Mouse (Mus musculus): ENCODE measurements around the gene 5730596B20Rik. TPM values are rescaled to one million over a fixed set of nuclear protein-coding genes. Genes with fewer than 3 reads are reported as not detected.

Gene 5730596B20Rik
- total RNA-seq, 1 experiment from 2014 or later = not detected

GRCm38 (mm10) chr6:52161336-52162092 is 15.8 kb upstream of the 5730596B20Rik start:
- no peak for ATAC-seq (replicated peaks; ENCODE audit: insufficient number of reproducible peaks, low FRiP score, low TSS enrichment, poor library complexity, severe bottlenecking)

GRCm38 (mm10) chr6:52162093-52162380 is 15.3 kb upstream of the 5730596B20Rik start:
- no peak for ATAC-seq (replicated peaks; ENCODE audit: insufficient number of reproducible peaks, low FRiP score, low TSS enrichment, poor library complexity, severe bottlenecking)

DNA sequence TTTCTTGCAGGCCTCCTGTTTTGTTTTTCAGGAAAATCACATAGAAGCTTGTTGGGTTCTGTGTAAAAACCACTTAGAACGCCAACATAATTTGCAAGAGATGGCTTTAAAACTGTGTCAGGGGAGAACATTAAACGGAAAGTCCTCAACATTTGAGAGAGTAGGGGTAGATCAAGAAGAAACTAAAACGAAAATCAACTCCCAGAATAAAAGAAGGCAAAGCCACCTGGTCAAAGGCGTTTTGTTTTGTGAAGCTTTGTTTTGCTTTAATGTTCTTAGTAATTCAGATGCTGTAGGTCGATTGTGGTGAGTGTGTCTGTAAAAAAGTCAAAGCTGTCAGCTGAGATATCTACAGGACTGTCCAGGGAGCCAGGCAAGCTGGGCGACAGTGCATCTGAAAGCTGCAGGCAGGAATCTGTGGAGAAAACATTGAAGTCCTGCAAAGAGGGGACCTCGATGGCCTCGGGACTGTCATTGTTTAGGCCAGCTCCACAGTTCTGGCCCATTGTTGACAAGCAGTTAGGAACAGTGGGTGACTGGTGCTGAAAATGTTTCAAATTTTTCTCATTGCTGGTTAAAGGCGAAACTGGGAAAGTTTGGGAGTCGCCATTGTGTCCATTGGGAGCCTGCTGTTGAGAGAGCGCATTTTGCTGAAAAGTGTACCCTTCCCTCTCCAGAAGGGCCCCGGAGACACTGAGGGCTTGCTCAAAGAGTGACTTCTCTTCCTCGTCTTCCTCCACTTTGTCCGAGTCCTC is 14.5 kb upstream of the 5730596B20Rik start:
- no peak for ATAC-seq (replicated peaks; ENCODE audit: insufficient number of reproducible peaks, low FRiP score, low TSS enrichment, poor library complexity, severe bottlenecking)

GRCm38 (mm10) chr6:52163366-52164031 is 13.8 kb upstream of the 5730596B20Rik start:
- no peak for ATAC-seq (replicated peaks; ENCODE audit: insufficient number of reproducible peaks, low FRiP score, low TSS enrichment, poor library complexity, severe bottlenecking)

GRCm38 (mm10) chr6:52164051-52164625 is 13.2 kb upstream of the 5730596B20Rik start:
- no peak for ATAC-seq (replicated peaks; ENCODE audit: insufficient number of reproducible peaks, low FRiP score, low TSS enrichment, poor library complexity, severe bottlenecking)

DNA sequence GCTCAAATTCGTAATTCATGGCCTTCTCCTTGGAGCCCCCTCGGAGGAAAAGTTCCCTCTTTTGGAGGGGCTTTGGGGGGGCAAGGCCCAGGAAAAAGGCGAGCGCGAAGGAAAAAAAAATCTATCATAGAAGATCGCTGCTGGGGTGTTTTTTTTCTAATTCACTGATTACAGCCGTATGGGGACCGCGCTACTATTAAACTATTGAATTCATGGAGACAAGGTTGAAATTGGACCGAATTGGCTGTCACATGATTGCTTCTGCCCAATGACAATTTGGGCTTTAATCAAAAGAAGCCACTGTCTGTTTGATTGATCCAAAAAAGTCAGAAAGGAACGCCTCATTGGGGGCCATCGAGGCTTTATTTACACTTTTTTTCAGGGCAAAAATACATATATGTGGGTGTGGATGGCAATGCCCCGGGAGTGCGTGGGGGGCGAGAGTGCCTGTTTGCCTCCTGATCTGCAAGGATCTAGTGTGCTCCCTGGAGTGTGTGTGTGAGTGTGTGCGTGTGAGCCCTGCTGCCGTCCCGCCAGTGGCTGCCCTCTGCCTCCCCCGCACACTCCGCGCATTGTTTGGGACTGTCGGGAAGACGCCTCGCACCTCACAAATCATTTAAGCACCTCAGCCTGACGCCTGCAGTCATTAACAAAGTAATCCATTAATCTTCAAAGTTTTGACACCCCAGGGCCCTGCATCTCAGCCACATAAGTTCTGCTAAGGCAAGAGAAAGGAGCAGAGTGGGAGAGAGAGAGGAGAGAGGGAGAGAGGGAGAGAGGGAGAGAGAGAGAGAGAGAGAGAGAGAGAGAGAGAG is 12.5 kb upstream of the 5730596B20Rik start, which contains the start of gene Hoxa2:
TSS of gene Hoxa2 (minus strand) at position 206 of the 815 bp plus-strand sequence.
- ATAC-seq (replicated peaks; ENCODE audit: insufficient number of reproducible peaks, low FRiP score, low TSS enrichment, poor library complexity, severe bottlenecking) = no peak

- no peak for ATAC-seq (replicated peaks; ENCODE audit: insufficient number of reproducible peaks, low FRiP score, low TSS enrichment, poor library complexity, severe bottlenecking)
Observed at GRCm38 (mm10) chr6:52165441-52166370, 11.6 kb upstream of the 5730596B20Rik start.

GRCm38 (mm10) chr6:52166431-52167077 is 10.7 kb upstream of the 5730596B20Rik start:
- no peak for ATAC-seq (replicated peaks; ENCODE audit: insufficient number of reproducible peaks, low FRiP score, low TSS enrichment, poor library complexity, severe bottlenecking)

DNA sequence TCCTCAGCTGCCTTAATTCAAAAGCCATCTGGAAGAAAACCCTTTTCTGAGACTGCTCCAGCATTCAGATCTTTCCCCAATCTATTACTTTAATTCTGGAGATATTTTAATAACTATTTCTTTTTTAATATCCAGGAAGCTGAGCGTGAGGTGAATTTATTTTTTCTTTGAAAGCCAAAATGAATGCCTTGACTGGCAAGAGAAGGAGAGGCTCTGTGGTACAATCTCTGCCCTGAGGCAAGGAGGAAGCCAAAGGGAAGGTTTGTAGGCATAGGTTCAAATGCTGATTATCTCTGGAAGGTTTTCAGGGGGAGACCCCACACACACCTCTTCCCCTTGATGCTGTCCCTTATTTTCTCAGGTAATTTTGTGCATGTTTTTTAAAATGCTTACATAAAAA is 10.1 kb upstream of the 5730596B20Rik start:
- ATAC-seq (replicated peaks; ENCODE audit: insufficient number of reproducible peaks, low FRiP score, low TSS enrichment, poor library complexity, severe bottlenecking) = no peak

DNA sequence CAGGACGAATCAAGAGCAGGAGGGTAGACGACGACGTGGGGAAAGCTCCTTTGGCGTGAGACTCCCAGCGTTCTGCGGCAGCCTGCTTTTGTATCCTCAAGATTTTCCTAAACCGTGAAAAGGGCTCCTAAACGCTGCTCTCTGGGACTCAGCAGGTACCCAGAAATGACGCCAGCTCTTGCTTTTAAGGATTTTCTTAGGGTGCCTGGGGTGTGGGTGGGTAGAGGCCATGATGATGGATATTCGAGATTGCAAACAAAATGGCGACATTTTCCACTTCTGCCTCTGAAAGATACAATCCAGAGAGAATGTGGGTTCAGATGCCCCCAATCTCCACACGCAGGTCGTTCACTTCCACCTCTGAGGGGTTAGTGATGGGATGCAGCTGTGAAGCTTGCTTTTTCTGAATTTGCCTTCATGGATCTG is 9.5 kb upstream of the 5730596B20Rik start:
- ATAC-seq (replicated peaks; ENCODE audit: insufficient number of reproducible peaks, low FRiP score, low TSS enrichment, poor library complexity, severe bottlenecking) = no peak

- no peak for ATAC-seq (replicated peaks; ENCODE audit: insufficient number of reproducible peaks, low FRiP score, low TSS enrichment, poor library complexity, severe bottlenecking)
Observed at GRCm38 (mm10) chr6:52168191-52169055, 8.9 kb upstream of the 5730596B20Rik start.

DNA sequence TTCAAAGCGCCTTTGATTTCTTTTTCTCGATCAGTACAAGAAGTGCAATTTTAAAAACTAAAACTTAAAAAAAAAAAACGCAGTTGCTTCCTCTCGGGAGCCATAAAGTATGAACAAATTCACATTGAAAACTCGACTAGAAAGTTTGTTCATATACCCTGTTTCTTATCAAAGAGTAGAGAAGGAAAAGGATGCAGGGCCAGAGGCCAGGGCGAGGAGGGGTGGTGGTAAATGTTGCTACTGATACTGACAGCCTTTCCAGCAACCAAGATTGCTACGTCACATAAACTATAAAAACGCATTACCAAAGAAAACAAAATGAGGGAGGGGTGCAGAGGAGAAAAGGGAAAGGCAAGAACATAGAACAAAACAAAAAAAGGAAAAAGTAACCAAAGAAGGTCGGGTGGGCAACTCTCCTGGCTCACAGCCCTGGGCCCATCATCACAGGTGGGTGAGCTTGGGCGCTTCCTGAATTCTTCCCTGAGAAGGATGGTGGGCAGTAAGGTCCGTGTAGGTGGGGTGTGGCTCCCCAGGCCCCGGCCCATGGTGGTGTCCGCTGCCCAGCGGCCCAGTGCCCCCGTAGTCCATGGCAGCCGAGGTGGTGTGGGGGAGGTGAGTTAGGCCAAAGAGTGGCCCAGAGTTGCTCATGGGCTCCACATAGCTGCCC is 7.7 kb upstream of the 5730596B20Rik start:
- no peak for ATAC-seq (replicated peaks; ENCODE audit: insufficient number of reproducible peaks, low FRiP score, low TSS enrichment, poor library complexity, severe bottlenecking)

DNA sequence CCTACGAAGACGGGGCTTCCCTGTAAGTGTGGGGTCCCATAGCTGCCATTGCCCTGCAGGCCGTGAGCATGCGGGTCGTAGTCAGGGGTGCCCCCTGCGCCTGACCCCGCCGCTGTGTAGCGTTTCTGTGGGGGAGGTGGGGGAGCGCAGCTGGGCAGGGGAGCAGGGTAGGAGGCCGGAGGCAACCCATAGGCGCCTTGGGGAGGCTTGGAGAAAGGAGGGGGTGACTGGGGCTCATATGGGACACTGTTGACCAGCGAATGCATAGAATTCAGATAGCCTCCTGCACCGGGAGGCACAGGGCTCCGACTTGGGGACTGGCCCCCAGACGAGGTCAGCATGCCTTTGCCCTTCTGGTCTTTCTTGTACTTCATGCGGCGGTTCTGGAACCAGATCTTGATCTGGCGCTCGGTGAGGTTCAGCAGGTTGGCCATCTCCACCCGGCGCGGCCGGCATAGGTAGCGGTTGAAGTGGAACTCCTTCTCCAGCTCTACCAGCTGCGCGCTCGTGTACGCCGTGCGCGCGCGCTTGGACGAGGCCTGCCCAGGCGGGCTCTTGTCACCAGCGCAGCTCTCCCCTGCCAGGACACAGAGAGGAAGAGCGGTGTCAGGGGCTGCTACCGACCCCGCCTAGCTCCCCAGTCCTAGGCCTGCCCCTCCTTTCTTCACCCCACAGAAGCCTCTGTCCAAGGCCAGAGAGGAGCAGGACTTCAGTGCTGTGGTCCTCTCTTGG is 7.0 kb upstream of the 5730596B20Rik start:
- ATAC-seq (replicated peaks; ENCODE audit: insufficient number of reproducible peaks, low FRiP score, low TSS enrichment, poor library complexity, severe bottlenecking) = no peak

- ATAC-seq (replicated peaks; ENCODE audit: insufficient number of reproducible peaks, low FRiP score, low TSS enrichment, poor library complexity, severe bottlenecking) = no peak
Observed at GRCm38 (mm10) chr6:52170898-52171223, 6.4 kb upstream of the 5730596B20Rik start.

DNA sequence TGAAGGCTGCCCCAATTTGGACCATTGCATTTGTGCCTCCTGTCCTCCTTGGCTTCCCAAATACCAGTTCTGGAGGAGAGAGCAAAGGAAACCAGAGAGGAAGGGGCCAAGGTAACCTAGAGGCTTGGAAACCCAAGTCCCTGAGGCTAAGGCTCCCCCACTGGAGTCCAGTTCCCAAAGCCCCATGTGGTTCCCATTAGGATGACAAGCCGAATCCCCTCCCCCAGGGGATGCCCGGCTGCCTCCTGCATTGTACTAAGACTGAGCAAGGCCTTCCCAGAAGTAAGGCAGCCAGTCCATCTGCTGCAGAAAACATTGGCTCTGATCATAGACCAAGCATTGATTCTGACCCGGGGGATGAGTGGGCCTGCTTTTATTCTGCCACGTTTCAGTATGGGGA is 6.0 kb upstream of the 5730596B20Rik start:
- ATAC-seq (replicated peaks; ENCODE audit: insufficient number of reproducible peaks, low FRiP score, low TSS enrichment, poor library complexity, severe bottlenecking) = no peak
